Mouse (Mus musculus): ENCODE measurements around the gene Ddx42. TPM values are rescaled to one million over a fixed set of nuclear protein-coding genes. Genes with fewer than 3 reads are reported as not detected.
"Not testable (repeated sequence)": the region's sequence is repeated elsewhere in the genome, so short reads cannot be mapped to it uniquely, and the experiment has no call there.

The Ddx42 gene
- total RNA-seq (2021) = 10 to 100 TPM; 79.8 to 81.0 TPM

GRCm38 (mm10) chr11:106216730-106217490 is at the start of gene Ddx42:
TSS of gene Ddx42 (plus strand) at chr11:106216926.
- peak; percentile 94 for DNase-seq
- intact Hi-C loops (cut with DNase I) = no loop called here

DNA sequence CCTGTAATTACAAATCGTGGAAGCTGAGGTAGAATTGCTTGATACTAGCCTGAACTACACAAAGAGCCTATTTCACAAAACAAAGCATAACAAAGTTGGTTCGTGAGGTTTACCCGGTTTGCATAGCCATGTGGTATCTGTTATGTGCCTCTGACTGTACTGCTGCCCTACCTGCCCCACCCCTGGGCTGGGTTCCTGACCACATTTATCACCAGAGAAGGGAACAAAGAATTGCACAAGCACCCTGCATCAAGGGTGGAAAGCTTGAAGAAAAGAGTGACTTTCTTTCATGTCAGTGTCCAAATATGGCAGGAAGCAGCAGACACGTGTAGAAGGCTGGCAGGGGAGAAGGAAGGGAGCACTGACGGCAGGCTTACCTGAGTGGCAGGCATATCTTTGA is 49.3 kb upstream of the Ddx42 start:
- intact Hi-C loops (cut with DNase I) = no loop called here
- no peak for DNase-seq

DNA sequence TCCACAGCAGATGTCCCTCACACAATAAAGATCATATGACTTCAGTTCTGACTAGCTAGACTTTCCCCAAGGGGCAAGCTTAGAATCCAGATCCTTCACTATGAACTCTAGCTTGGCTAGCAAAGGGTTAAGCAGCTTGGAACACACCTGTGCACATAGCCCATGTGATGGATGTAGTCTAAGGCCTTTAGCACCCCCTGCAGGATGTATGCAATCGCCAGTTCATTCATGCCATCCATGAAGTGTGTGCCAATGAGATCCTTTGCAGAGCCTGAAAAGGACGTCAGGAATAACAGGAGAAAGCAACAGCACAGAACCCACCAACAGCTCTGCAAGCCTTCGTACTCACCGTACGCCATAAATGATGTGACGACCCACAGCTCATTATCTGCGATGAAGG is 45.9 kb upstream of the Ddx42 start:
- intact Hi-C loops (cut with DNase I) = no loop called here
- DNase-seq = no peak

- DNase-seq = no peak
- intact Hi-C loops (cut with DNase I) = no loop called here
These were observed 43.5 kb upstream of the Ddx42 start for GRCm38 (mm10) chr11:106173228-106173627.

DNA sequence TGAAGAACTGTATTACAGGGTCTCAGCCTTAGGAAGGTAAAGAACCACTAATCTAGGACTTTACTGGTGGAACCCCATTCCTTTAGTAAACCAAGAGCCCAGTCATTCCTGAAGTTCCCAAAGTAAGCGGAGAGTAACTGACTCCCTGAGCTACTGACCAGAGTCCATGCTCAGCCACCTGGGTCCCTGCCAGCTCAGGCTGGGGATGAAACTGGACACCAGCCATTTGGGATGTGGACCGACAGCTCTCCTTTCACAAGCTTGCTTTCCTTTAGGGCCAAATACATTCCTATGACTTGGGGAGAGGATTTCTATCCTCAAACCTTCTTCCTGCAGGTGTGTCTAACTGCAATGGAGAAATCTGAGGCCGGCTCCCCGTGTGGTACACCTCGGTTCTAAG is 42.4 kb upstream of the Ddx42 start:
- intact Hi-C loops (cut with DNase I) = no loop called here
- DNase-seq = peak; percentile 27

DNA sequence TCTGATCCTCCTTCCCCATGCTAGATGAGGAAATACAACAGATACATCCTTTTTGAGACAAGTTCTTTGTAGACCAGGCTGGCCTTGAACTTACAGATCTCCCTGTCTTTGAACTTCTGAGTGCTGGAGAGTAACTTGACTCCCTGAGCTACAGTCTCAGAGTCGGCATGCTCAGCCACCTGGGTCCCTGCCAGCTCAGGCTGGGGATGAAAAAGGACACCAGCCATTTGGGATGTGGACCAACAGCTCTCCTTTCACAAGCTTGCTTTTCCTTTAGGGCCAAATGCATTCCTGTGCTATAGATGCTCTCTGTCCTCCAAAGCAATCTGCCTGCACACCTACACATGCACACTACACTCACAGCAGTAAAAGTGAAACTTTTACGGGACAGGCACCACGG is 41.6 kb upstream of the Ddx42 start:
- intact Hi-C loops (cut with DNase I) = no loop called here
- no peak for DNase-seq

DNA sequence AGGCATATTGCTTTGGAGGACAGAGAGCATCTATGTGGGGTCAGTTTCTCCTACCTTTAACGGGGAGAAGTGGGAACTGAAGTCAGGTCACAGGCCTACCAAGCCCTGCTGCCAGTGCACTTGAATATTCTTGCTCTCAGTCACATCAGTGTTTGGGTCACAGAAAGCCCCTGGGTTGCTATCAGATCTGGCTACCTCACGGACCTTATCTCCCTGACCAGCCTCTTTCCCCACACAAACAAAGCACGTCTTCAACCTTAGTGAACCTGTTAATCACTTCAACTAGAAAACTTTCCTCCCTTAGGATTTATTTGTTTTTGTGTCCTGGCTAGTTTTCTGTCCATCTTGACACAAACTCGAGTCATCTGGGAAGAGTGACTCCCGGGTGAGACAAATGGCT is 40.4 kb upstream of the Ddx42 start:
- no peak for DNase-seq
- intact Hi-C loops (cut with DNase I) = no loop called here

DNA sequence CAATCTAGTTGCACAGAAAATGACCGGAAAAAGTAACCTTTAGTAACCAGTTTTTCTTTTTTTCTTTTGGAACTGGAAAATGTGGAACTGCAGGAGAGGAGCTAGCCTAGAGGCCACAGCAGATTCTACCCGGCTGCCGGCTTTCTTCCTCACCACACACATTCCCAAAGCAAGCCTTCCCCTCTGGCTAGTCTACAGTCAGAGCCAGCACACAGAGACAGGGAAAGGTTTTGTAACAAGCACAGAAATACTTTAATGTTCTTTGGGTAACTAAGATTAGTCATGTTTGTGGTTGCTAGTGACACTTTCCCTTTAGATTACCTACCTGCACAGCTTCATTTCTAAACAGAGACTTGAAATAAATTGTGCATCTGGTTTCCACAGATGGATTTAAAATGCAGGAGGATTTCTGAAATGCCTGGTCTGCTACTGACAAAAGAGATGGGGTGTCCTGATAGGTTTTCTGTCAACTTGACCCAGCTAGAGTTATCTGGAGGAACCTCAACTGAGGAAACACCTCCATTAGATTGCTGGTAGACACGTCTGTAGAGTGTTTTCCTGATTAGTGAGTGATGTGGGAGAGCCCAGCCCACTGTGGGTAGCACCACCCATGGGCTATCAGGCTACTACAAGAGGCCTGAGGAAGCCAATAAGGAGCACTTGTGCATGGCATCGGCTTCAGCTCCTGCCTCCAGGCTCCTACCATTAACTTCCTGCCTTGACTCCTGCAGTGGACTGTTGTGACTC is 38.5 kb upstream of the Ddx42 start:
- DNase-seq = no peak
- intact Hi-C loops (cut with DNase I) = no loop called here

DNA sequence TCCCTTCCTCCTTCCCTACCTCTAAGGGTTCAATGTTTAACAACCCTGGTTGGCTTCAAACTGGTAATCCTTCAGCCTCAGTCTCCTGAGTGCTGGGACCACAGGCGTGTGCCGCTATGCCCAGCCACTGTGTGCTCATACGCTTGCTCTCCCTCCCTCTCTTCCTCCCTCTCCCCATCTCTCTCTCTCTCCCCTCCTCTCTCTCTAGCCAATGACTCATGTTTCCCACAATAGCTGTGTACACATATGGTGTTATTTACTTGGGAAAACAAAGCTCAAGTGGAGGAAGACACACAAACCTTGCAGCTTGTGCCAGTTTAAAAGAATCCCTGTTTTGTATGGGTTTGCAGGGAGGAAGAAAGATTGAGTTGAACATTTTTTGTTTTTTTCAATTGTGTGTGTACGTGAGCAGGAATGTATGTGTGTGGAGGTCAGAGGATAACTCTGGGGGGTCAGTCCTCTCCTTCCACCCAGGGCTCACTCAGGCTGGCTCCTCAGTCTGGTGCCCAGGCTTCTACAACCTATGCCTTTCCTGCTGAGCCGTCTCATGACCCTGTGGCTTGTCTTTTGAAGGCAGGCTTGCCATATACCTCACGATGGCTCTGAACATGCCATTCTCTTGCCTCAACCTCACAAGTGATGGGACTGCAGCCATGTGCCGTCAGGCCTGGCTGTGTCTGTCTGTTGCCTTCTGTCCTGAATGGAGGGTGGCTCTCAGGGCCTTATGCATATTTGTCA is 36.8 kb upstream of the Ddx42 start:
- DNase-seq = no peak
- intact Hi-C loops (cut with DNase I) = no loop called here

- intact Hi-C loops (cut with DNase I) = no loop called here
- DNase-seq = no peak
These were observed 36.3 kb upstream of the Ddx42 start for GRCm38 (mm10) chr11:106180449-106180801.

DNA sequence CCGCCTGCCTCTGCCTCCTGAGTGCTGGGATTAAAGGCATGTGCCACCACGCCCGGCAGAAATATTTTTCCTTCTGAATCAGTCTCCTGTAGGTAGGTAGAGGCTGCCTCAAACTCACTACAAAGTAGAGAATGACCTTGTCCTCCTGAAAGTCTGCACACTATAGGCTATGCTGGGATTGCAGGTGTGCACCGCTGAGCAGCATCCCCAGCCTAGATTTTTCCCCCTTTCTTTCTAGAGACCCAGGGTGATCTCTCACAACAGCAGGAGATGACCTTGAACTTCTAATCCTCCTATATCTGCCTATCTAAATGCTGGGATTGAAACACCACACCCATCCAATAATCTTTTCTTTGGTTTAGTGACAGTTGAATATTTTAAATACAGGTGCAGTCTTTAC is 29.4 kb upstream of the Ddx42 start:
- no peak for DNase-seq
- intact Hi-C loops (cut with DNase I) = no loop called here

DNA sequence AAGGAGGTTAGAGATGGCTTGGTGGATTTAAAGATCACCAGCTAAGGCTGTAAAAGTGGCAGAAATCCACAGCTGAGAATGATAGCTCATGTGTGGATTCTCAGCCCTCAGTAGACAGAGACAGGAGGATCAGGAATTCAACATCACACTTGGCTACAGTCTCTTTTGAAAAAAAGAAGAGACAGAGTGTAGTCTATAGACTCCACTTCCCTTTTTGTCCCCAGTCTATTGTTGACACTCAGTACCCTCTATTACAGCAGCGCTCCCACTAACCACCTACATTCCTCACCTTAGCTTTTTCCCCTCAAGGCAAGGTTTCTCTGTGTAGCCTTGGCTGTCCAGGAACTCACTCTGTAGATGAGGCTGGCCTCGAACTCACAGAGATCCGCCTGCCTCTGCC is 25.0 kb upstream of the Ddx42 start:
- DNase-seq = no peak
- intact Hi-C loops (cut with DNase I) = no loop called here

DNA sequence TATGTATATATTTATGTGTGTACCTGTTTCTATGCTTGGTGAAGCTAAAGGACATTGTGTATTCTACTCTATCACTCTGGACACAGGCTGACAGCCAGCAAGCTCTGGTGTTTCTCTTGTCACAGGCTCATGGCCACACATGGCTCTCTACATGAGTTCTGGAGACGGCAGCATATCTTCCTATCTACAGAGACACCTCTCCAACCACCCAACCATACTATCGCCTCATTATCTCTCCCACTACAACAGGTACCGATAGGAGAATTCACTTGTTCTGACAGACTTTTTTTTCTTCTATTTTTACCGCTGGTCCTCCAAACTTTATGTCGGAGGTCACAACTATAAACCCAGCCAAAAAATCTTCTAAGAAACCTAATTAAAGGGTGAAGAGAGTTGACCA is 24.5 kb upstream of the Ddx42 start:
- intact Hi-C loops (cut with DNase I) = no loop called here
- DNase-seq = no peak

DNA sequence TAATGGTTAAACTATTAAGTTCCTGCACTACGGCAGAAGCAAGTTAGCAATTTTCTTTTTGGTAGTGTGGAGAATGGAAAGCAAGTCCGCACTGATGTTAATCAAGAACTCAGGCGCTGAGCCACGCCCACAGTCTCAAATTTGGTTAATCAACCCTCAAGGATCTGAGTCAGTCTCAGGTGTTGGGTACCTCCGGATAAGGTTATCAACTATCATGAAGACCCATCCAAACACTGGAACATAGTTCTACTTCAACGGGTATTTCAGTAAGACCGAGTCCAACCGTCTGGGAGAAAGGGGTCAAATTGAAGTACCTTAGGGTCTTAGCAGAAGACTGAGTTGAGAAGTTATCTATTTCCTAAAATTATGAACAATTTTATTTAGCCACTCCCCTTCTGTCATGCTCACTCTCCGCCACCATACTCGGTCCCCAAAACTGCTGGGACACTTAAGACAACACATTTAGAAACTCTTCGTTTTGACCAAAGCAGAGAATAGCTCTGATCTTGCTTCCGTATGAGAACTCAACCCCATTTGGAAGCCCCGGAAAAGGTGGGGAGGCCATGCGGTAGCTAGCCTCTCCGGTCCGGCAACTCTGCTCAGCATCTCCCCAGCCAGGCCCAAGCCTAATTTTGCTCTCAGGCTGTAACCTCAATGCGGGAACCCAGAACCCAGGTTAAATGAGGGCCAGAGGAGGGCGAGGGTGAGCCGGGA is 23.9 kb upstream of the Ddx42 start:
- no peak for DNase-seq
- intact Hi-C loops (cut with DNase I) = no loop called here

- DNase-seq = peak; percentile 99
- intact Hi-C loops (cut with DNase I) = no loop called here
These were observed 23.2 kb upstream of the Ddx42 start for GRCm38 (mm10) chr11:106193371-106194154.

DNA sequence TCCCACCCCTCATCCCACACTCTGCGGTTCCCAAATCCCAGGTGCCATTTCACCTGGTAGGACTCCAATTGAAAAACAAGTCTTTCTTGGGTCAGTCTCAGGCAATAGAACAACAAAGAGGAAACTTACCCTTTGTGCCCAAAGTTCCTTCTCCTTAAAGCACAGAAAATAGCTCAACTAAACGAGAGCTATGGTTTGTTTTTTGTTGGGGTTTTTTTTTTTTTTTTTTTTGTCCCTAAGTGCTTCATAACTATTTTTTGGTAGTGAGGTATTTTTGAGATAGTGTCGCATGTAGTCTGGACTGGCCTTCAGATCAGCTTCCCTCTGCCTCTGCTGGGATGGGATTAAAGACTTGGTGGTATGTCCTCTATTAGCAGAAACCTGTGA is 22.6 kb upstream of the Ddx42 start:
- intact Hi-C loops (cut with DNase I) = no loop called here
- no peak for DNase-seq

DNA sequence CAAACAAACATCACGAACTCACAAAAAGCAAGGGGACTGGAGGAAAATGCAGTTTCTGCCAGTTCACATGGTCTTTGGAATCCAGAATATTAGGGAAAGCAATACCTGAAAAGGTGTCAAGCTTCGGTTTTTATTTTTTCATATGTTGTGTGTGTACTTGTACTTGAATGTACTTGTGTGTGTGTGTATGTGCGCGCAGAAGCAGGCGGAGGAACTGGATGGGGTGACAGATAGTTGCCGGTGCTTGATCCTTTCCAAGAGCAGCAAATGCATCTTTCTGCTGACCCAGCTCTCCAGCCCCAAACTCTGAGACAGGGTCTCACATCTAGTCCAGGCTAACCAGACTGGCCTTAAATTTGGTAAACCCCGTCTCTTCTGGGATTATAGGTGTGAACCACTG is 21.8 kb upstream of the Ddx42 start:
- intact Hi-C loops (cut with DNase I) = no loop called here
- DNase-seq = no peak

GRCm38 (mm10) chr11:106195341-106195740 is 21.4 kb upstream of the Ddx42 start:
- no peak for DNase-seq
- intact Hi-C loops (cut with DNase I) = no loop called here

DNA sequence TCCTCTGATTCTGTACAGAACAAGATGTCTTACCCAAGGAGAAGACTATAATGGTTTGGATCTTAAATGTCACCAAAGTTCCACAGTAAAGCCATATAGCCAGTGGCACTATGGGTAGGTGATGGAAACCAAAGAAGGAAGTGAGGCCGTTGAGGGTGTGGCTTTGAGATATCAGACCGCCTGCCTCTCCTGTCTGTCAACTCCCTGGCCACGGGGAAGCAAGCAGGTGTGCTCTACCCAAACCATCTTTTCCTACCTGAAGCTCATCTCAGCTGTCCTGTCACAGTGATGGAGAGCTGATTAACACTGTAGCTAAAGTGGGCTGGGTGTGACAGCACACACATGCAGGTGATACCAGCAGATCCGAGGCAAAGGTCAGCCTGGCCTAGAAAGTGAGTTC is 18.4 kb upstream of the Ddx42 start:
- intact Hi-C loops (cut with DNase I) = no loop called here
- no peak for DNase-seq

GRCm38 (mm10) chr11:106199997-106200396 is 16.7 kb upstream of the Ddx42 start:
- DNase-seq; intact Hi-C loops (cut with DNase I): not testable (repeated sequence)

Measured in left cerebral cortex, postnatal 4 days (tissue).